Mouse (Mus musculus) Patski (cell line): Measurements from ENCODE around the gene Msh2. TPM values are rescaled to one million over a fixed set of nuclear protein-coding genes. Genes with fewer than 3 reads are reported as not detected.
"Not testable (repeated sequence)": the region's sequence is repeated elsewhere in the genome, so short reads cannot be mapped to it uniquely, and the experiment has no call there.

Source experiments
- ATAC-seq: fragments of 100-300 bp; one replicate; pipeline ENCODE4 v1.8.0; 2021
- CTCF ChIA-PET: fragments of 350-600 bp; sonication (Branson Sonifier 250); formaldehyde crosslinking; loops from one replicate; lab custom pipeline; 2022; ENCODE audit warnings: inconsistent platforms; lab: Charles Lee
- POLR2A ChIA-PET: fragments of 350-600 bp; sonication (Branson Sonifier 250); formaldehyde crosslinking; loops from one replicate; lab custom pipeline; 2022; ENCODE audit warnings: antibody characterized with exemption, inconsistent platforms; lab: Charles Lee
- DNase-seq: peaks from one replicate; pipeline ENCODE4 v3.0.0-alpha.2; 2011; ENCODE audit warnings: low read depth, low spot score
- H3K27me3 ChIP-seq: fragments of 371-371 bp; one replicate; pipeline ENCODE4 v1.5.1; 2021
- CTCF ChIP-seq: fragments of 100-300 bp; IDR thresholded peaks from one replicate; pipeline ENCODE4 v1.5.1; 2021
- in situ Hi-C: fragments of 300-500 bp; cut with MboI; formaldehyde crosslinking; loops from 3 replicates; pipeline ENCODE4 v1.11.1; 2018; ENCODE audit warnings: low pct_unique_long_range_greater_than_20kb, mixed read lengths
- polyA plus RNA-seq: library from polyadenylated mRNA; unstranded; gene quantifications from one replicate; pipeline ENCODE4 v1.2.3, GENCODE M21; 2021

The Msh2 gene
- 35.8 TPM for polyA plus RNA-seq

DNA sequence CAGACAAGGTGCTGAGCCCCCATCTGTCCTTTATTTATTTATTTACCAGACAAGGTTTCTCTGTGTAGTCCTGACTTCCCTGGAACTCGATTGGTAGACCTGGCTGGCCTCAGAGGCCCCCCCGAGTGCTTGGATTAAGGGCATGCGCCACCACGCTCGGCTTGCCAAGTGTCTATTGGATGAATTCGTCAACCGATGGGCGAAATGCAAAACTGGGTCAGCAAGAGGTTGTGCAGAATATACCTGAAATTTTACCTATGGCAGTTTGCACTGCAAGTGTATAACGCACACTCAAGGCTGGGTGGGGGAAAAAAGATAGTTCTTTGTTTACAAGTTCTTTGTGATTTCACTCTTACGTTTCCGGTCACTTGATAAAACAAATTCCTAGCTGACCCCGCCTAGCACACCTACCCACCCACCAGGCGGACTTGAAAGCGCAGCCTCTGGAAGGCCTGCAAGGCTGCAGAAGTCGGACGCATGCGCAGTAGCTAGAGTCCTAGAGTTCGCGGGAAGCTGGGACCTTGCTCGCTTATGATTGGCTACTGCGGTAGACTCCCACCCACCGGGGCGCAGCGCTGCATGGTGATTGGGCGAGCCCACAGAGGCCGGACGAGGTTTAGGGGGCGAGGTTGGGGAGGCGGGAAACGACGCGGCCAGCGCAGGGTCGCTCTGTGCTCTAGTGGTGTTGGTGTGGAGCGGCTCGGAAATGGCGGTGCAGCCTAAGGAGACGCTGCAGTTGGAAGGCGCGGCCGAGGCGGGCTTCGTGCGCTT lies at the start of gene Msh2:
TSS of gene Msh2 (plus strand) at position 441 of the 771 bp plus-strand sequence.
- CTCF ChIA-PET: interaction anchor here (0.8 to 1.4 kb wide), 3 partner anchors 13 to 20 kb away, joined by 3 to 6 read pairs (median 3); no protein-coding TSS in a partner anchor
- DNase-seq (peak; percentile 93), ATAC-seq (peak; percentile 99)
- POLR2A ChIA-PET: no interaction called here
- in situ Hi-C loops: no loop called here
- TF ChIP-seq CTCF: no peak
- no peaks in the 10 kb centered on the region for H3K27me3 ChIP-seq

- ChIA-PET CTCF (no interaction called here), POLR2A (no interaction called here)
- DNase-seq: no peak
These were observed 46.5 kb upstream of the Msh2 start for GRCm38 (mm10) chr17:87625510-87626086.

DNA sequence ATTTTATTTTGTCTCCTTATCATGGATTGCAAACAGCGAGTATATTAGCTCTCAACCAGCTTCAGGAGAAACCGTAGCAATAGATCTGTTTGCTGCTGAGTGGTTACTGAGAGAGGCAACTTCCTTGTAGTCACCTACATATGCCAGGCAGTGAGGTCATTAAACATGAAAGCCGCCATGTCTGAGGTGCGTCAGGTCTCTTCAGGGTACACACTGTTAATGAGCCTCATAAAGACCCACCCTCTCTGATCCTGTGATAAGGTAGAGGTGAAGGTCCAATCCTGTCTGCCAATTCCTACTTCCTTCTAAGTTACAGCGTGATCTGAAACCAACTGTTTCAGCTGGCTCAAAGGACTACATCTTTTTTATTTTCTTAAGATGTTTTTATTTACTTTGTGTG lies 44.0 kb upstream of the Msh2 start:
- in situ Hi-C loops: no loop called here
- POLR2A ChIA-PET: no interaction called here

More at GRCm38 (mm10) chr17:87625510-87626086, 46.5 kb upstream of the Msh2 start:
- in situ Hi-C loops: no loop called here
- no peak for ATAC-seq
- TF ChIP-seq CTCF: no peak
- H3K27me3 ChIP-seq: no peaks in the 10 kb centered on the region

DNA sequence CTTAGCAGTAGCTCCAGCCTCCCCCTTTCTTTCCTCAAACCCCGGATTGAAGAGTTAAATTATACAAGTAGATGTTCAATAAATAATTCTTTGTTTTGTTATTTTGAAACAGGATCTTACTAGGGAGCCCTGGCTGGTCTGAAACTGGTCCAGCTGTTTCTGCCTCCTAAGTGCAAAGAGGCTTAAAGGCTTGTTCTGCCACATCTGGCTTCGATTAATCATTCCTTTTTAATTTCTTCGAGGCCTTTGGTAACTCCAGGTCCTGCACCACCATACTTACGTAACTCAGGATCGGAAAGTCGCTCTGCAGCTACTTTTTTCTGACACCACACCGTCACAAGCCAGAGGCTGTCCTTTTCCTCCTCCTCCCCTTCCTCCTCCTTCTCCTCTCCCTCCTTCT lies 43.4 kb upstream of the Msh2 start:
- H3K27me3 ChIP-seq: no peaks in the 10 kb centered on the region
- in situ Hi-C loops: no loop called here
- ChIA-PET POLR2A (no interaction called here), CTCF (interaction anchor here (1.3 kb wide), 1 partner anchor 9 kb away, joined by 3 read pairs; no protein-coding TSS in a partner anchor)
- TF ChIP-seq CTCF: no peak
- ATAC-seq (no peak), DNase-seq (no peak)

More for the DNA sequence above, 44.0 kb upstream of the Msh2 start:
- TF ChIP-seq CTCF: no peak
- DNase-seq (no peak), ATAC-seq (no peak)
- CTCF ChIA-PET: interaction anchor here (1.3 kb wide), 1 partner anchor 9 kb away, joined by 3 read pairs; no protein-coding TSS in a partner anchor
- no peaks in the 10 kb centered on the region for H3K27me3 ChIP-seq

GRCm38 (mm10) chr17:87637056-87637389 lies 35.1 kb upstream of the Msh2 start:
- in situ Hi-C loops: no loop called here
- no peak for TF ChIP-seq CTCF
- ChIA-PET POLR2A (no interaction called here), CTCF (no interaction called here)
- DNase-seq (no peak), ATAC-seq (no peak)
- peaks cover 8% of the 10 kb centered on the region for H3K27me3 ChIP-seq

DNA sequence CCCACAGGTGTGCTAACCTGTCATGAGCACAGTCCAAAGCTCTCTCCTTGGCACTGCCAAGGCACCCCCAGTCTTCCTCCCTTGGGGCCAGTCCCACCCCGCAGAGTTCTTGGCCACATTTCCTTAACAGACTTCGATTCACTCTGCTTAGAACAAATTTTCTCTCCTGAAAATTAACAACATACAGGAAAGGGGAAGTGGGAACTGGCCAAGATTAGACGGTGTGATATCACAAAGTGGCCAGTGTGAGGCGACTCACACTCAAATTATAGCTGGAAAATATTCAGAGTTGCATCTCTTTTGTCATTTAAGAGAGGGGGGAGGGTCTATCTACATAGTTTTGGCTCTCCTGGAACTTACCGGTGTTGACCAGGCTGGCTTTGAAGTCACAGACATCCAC lies 32.9 kb upstream of the Msh2 start:
- ChIA-PET CTCF (no interaction called here), POLR2A (interaction anchor here (0.6 kb wide), 1 partner anchor 24 kb away, joined by 4 read pairs; no protein-coding TSS in a partner anchor)
- DNase-seq: no peak
- in situ Hi-C loops: no loop called here
- peaks cover 8% of the 10 kb centered on the region for H3K27me3 ChIP-seq
- no peak for TF ChIP-seq CTCF
- ATAC-seq: no peak

DNA sequence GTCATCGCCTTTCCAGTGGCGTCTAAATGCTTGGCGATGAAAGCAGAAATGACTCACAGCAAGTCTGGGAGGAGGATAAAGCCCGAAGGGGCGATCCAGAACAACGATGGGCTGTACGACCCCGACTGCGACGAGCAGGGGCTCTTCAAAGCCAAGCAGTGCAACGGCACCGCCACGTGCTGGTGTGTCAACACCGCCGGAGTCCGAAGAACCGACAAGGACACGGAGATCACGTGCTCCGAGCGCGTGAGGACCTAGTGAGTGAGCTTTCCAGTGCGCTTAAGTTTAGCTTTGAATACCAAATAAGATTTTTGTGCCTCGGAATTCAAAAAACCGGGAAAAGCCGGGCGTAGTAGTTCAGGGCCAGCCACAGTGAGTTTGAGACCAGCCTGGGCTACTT lies 31.9 kb upstream of the Msh2 start:
- ChIA-PET CTCF (interaction anchor here (2.2 kb wide), 1 partner anchor 12 kb away, joined by 5 read pairs; no protein-coding TSS in a partner anchor), POLR2A (no interaction called here)
- in situ Hi-C loops: no loop called here
- TF ChIP-seq CTCF: no peak
- H3K27me3 ChIP-seq: peaks cover 8% of the 10 kb centered on the region
- no peak for ATAC-seq
- DNase-seq: no peak

- no peak for TF ChIP-seq CTCF
- no peak for DNase-seq
- POLR2A ChIA-PET: no interaction called here
- peaks cover 8% of the 10 kb centered on the region for H3K27me3 ChIP-seq
- CTCF ChIA-PET: interaction anchor here (0.6 to 2.2 kb wide), 3 partner anchors 12 to 37 kb away, joined by 3 to 5 read pairs (median 3); no protein-coding TSS in a partner anchor
- in situ Hi-C loops: no loop called here
- no peak for ATAC-seq
These were observed 31.1 kb upstream of the Msh2 start for GRCm38 (mm10) chr17:87641006-87641405.

DNA sequence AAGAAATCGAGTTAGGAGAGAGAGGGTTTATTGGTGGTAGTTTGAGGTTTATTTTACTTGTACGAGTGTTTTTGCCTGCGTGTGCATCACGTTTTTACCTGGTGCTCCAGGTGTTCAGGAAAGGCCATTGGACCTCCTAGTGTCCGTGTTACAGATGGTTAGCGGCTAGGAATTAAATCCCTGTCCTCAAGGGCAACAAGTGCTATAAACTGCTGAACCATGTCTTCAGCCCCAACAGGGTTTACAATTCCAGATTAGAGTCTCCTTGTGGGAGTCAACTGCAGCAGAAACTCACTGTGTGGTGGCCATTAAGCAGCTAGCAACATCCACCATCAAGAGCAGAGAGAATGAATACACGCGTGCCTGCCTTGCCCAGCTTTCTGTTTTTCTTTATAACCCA lies 29.4 kb upstream of the Msh2 start:
- ChIA-PET POLR2A (no interaction called here), CTCF (interaction anchor here (1.6 kb wide), 1 partner anchor 23 kb away, joined by 4 read pairs; no protein-coding TSS in a partner anchor)
- in situ Hi-C loops: no loop called here
- H3K27me3 ChIP-seq: no peaks in the 10 kb centered on the region
- TF ChIP-seq CTCF: no peak
- ATAC-seq (no peak), DNase-seq (no peak)

DNA sequence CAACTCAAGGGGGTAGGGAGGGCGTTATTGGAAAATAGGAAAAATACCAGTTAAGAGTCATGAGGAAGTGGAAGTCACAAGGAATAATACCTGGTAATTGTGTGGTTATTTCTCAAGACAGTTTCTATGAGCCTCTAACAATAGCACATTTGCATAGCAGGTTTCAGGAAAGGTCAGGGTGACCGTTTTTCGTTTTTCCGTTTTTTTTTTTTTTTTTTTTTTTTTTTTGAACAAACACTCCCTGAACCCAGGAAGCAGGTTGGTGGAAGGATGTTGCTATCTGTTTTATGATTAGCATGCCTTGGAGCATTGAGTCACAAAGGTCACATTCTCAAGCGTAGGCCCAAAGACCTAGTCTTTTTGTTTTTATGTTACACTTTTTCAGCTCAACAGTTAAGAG lies 16.5 kb upstream of the Msh2 start:
- in situ Hi-C loops, CTCF ChIA-PET, DNase-seq, ATAC-seq, H3K27me3 ChIP-seq, POLR2A ChIA-PET: not testable (repeated sequence)
